Mouse (Mus musculus): ENCODE results near the gene Dync2li1. TPM values are rescaled to one million over a fixed set of nuclear protein-coding genes. Genes with fewer than 3 reads are reported as not detected.

The Dync2li1 gene
- polyA plus RNA-seq, 1 experiment from 2014 or later: 34.6 TPM

DNA sequence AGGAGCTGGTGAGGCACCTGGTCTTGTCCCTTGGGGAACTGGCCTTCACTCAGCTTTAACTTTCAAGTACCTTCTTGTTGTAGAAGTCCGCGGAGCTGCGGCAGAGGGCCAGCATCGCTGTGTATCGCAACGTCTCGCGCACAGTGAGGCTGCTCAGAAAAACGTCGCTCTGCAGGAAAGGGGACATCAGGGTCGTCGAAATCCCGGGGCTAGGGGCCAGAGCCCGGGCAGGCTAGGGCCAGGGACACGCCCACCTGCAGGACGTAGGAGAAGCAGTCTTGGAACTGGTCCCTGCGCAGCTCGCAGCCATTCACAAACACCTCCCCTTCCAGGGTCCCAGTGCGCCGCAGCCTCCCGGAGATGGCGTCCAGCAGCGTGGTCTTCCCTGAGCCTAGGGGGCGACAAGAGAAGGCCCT, 49.7 kb downstream of the Dync2li1 start, which contains the start of gene Abcg8:
Gene Abcg8, plus strand, starts transcription at position 352 of the 416 bp plus-strand sequence.
- Histone ChIP-seq H3K4me3 (peak within 1 kb of the TSS; percentile 57), H3K36me3 (replicated peaks) (no peaks in the 10 kb centered on the region), H3K9me3 (no peaks in the 10 kb centered on the region), H3K27ac (replicated peaks) (peak within 1 kb of the TSS; percentile 72), H3K27me3 (replicated peaks; ENCODE audit: low read depth, poor library complexity, severe bottlenecking) (peaks cover 24% of the 10 kb centered on the region), H3K4me1 (peaks cover 41% of the 10 kb centered on the region)
- 1% methylated on average over 24 of the region's 24 CpGs for WGBS
- peak; percentile 66 for DNase-seq (ENCODE audit: low spot score)

GRCm38 (mm10) chr17:84677595-84677994, 51.3 kb downstream of the Dync2li1 start:
- WGBS: 93% methylated on average over 11 of the region's 11 CpGs
- Histone ChIP-seq H3K27ac (replicated peaks) (no peak overlapping the region), H3K36me3 (replicated peaks) (no peaks in the 10 kb centered on the region), H3K27me3 (replicated peaks; ENCODE audit: low read depth, poor library complexity, severe bottlenecking) (peaks cover 24% of the 10 kb centered on the region), H3K4me1 (peaks cover 36% of the 10 kb centered on the region), H3K9me3 (no peaks in the 10 kb centered on the region), H3K4me3 (no peak overlapping the region)
- no peak for DNase-seq (ENCODE audit: low spot score)

DNA sequence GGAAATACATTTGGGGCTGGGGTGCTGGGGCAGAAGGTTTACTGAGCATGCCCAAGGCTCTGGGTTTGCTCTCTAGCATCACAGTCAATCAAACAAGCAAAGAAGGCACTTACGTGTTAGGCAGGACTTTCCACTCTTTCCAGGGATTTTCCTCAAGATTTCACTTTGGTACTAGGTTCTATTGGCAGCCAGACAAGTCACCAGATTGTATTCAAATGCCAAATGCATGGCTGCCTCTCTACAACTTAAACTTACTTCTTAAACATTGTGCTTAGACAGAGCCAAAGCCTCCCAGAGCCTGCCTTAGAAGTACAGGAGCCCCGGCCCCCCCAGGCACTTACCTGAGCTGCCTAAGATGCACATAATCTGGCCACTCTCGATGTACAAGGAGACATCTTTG, 55.4 kb downstream of the Dync2li1 start:
- no peak overlapping the region for H3K4me3 ChIP-seq
- no peaks in the 10 kb centered on the region for H3K9me3 ChIP-seq
- peaks cover 24% of the 10 kb centered on the region for H3K4me1 ChIP-seq
- no peak for DNase-seq (ENCODE audit: low spot score)
- H3K36me3 ChIP-seq (replicated peaks): no peaks in the 10 kb centered on the region
- 78% methylated on average over 3 of the region's 3 CpGs for WGBS
- no peak overlapping the region for H3K27ac ChIP-seq (replicated peaks)
- H3K27me3 ChIP-seq (replicated peaks; ENCODE audit: low read depth, poor library complexity, severe bottlenecking): 0 out of 2 replicates have a peak, but pooled peaks cover 3% of the 10 kb centered on the region

- Histone ChIP-seq H3K4me3 (no peak within 1 kb of the TSS), H3K4me1 (peaks cover 28% of the 10 kb centered on the region), H3K27me3 (replicated peaks; ENCODE audit: low read depth, poor library complexity, severe bottlenecking) (no peaks in the 10 kb centered on the region), H3K27ac (replicated peaks) (no peak within 1 kb of the TSS), H3K9me3 (no peaks in the 10 kb centered on the region), H3K36me3 (replicated peaks) (no peaks in the 10 kb centered on the region)
- DNase-seq (ENCODE audit: low spot score): no peak
- 76% methylated on average over 18 of the region's 18 CpGs for WGBS
These were observed 56.7 kb downstream of the Dync2li1 start, which contains the start of gene Abcg5 for GRCm38 (mm10) chr17:84682734-84683717. Gene Abcg5, minus strand, starts transcription at chr17:84683011.

DNA sequence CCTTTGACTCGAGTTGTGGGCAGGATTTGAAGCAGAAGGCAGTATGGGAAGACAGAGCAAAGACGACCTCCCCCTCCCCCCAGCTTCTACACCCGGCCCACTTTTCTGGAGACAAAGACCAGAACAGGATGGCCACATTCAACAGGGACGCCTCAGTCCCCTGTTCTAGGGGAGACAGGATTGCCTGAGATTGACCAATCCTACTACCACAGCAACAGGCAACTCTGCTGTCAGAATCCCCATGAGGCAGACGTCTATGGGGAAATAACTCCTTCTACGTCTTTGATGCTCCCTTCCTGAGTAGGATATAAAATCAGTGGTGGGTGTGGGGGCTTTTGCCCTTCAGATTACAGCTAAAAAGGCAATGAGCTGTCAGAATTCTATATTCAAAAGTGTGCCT, 58.0 kb downstream of the Dync2li1 start:
- no peaks in the 10 kb centered on the region for H3K36me3 ChIP-seq (replicated peaks)
- 57% methylated on average over 6 of the region's 6 CpGs for WGBS
- H3K4me3 ChIP-seq: no peak overlapping the region
- no peaks in the 10 kb centered on the region for H3K9me3 ChIP-seq
- no peaks in the 10 kb centered on the region for H3K27me3 ChIP-seq (replicated peaks; ENCODE audit: low read depth, poor library complexity, severe bottlenecking)
- no peak for DNase-seq (ENCODE audit: low spot score)
- peak overlapping the region; percentile 11; the same call in 1 of the 2 replicates for H3K27ac ChIP-seq (replicated peaks)
- H3K4me1 ChIP-seq: peaks cover 34% of the 10 kb centered on the region

GRCm38 (mm10) chr17:84685286-84685685, 59.0 kb downstream of the Dync2li1 start:
- no peaks in the 10 kb centered on the region for H3K9me3 ChIP-seq
- no peak overlapping the region for H3K4me3 ChIP-seq
- WGBS: 82% methylated on average over 4 of the region's 4 CpGs

DNA sequence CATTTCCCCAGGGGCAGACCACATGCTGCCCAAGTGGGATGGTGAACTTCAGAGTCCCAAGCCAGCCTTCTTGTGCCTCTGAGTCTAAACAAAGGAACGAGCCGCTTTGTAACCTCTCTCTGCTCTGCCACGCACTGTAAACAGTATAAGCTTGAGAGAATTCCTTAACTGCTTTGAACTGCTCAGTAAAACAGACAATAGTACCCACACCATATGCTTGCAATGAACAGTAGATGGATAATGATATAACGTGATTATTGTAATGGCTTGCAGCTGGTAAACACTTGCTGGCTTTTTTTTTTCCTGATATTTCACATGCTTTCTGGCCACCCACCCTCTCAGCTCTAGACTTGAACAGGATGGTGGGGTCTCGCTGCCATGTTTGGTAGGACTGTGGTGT, 61.7 kb downstream of the Dync2li1 start:
- Histone ChIP-seq H3K4me1 (peaks cover 48% of the 10 kb centered on the region), H3K27ac (replicated peaks) (peak overlapping the region; percentile 72), H3K27me3 (replicated peaks; ENCODE audit: low read depth, poor library complexity, severe bottlenecking) (no peaks in the 10 kb centered on the region), H3K36me3 (replicated peaks) (no peaks in the 10 kb centered on the region), H3K4me3 (no peak overlapping the region), H3K9me3 (no peaks in the 10 kb centered on the region)
- 57% methylated on average over 5 of the region's 5 CpGs for WGBS
- no peak for DNase-seq (ENCODE audit: low spot score)

More at GRCm38 (mm10) chr17:84685286-84685685, 59.0 kb downstream of the Dync2li1 start:
- no peak for DNase-seq (ENCODE audit: low spot score)
- Histone ChIP-seq H3K27ac (replicated peaks) (0 out of 2 replicates have a peak overlapping the region, but pooled peaks have one; percentile 15), H3K4me1 (peaks cover 42% of the 10 kb centered on the region), H3K36me3 (replicated peaks) (no peaks in the 10 kb centered on the region), H3K27me3 (replicated peaks; ENCODE audit: low read depth, poor library complexity, severe bottlenecking) (no peaks in the 10 kb centered on the region)

GRCm38 (mm10) chr17:84688834-84689233, 62.5 kb downstream of the Dync2li1 start:
- no peaks in the 10 kb centered on the region for H3K9me3 ChIP-seq
- H3K4me3 ChIP-seq: no peak overlapping the region
- 89% methylated on average over 11 of the region's 11 CpGs for WGBS
- H3K4me1 ChIP-seq: peaks cover 43% of the 10 kb centered on the region
- peak overlapping the region; percentile 72; the same call in 1 of the 2 replicates for H3K27ac ChIP-seq (replicated peaks)
- DNase-seq (ENCODE audit: low spot score): no peak
- no peaks in the 10 kb centered on the region for H3K27me3 ChIP-seq (replicated peaks; ENCODE audit: low read depth, poor library complexity, severe bottlenecking)
- H3K36me3 ChIP-seq (replicated peaks): no peaks in the 10 kb centered on the region

DNA sequence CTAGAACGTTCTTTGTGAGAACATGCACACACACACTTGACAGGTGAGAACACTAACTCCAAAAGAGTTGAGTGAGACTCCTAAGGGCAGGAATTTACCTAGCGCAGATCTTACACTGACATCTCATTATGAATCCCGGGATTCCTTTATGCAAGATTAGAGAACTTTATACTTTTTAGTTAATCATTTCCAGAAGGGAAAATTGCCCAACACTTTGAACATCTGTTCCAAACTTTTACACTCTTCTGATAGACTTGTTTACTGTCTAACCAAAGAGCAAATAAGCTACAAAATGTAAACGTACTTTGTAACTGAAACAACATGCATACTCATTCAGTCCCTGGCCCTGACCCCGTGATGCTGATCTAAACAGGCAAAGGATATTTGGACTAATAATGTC, 63.0 kb downstream of the Dync2li1 start:
- WGBS: 76% methylated on average over 5 of the region's 5 CpGs
- Histone ChIP-seq H3K9me3 (no peaks in the 10 kb centered on the region), H3K36me3 (replicated peaks) (no peaks in the 10 kb centered on the region), H3K27me3 (replicated peaks; ENCODE audit: low read depth, poor library complexity, severe bottlenecking) (no peaks in the 10 kb centered on the region), H3K4me1 (peaks cover 38% of the 10 kb centered on the region), H3K27ac (replicated peaks) (no peak overlapping the region), H3K4me3 (no peak overlapping the region)
- no peak for DNase-seq (ENCODE audit: low spot score)

DNA sequence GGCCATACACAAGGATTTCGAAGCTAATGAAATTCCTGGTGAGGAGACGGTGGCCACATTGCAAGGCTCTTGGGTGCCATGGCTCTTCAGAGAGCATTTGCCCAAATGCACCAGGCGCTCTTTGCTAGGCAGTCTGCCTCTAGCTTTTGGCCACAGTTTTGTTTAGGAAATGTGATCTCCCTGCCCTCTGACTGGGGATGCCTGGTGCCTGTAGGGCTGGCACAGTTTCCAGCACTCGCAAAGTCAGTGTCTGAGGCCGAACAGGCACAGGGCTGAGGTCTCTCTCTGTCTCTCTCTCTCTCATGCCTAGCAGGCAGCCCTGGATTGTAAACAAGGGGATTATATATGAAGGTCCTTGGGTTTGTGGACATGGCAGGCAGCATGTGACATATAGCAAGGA, 63.8 kb downstream of the Dync2li1 start:
- 0 out of 2 replicates have a peak, but pooled peaks cover 1% of the 10 kb centered on the region for H3K27me3 ChIP-seq (replicated peaks; ENCODE audit: low read depth, poor library complexity, severe bottlenecking)
- H3K27ac ChIP-seq (replicated peaks): peak overlapping the region; percentile 49; the same call in 1 of the 2 replicates
- 70% methylated on average over 5 of the region's 5 CpGs for WGBS
- DNase-seq (ENCODE audit: low spot score): no peak
- peaks cover 30% of the 10 kb centered on the region for H3K4me1 ChIP-seq
- no peaks in the 10 kb centered on the region for H3K36me3 ChIP-seq (replicated peaks)
- H3K4me3 ChIP-seq: no peak overlapping the region
- no peaks in the 10 kb centered on the region for H3K9me3 ChIP-seq

DNA sequence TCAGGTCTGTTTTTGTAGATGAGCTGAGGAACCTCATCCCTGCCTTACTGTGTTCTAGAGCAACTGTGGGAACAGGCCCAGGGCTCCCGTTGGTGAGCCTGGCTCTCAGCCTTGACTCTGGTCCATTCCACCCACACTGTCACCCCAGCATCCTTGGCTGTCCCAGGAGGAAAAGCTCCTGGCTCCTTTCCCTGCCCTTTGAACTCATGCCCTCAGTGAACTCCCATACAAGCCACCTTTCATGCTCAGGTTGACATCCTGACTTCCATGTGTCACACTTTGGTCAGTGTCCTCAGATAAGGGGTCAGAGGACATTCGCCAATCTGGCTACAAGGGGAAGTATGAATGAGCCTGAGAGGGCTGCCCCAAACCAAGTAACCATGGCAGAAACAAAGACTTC, 67.4 kb downstream of the Dync2li1 start:
- H3K36me3 ChIP-seq (replicated peaks): no peaks in the 10 kb centered on the region
- H3K9me3 ChIP-seq: no peaks in the 10 kb centered on the region
- no peak overlapping the region for H3K27ac ChIP-seq (replicated peaks)
- H3K4me3 ChIP-seq: no peak overlapping the region
- H3K27me3 ChIP-seq (replicated peaks; ENCODE audit: low read depth, poor library complexity, severe bottlenecking): peaks cover 8% of the 10 kb centered on the region; the same call in 1 of the 2 replicates
- no peak for DNase-seq (ENCODE audit: low spot score)
- WGBS: 77% methylated on average over 2 of the region's 2 CpGs
- peaks cover 27% of the 10 kb centered on the region for H3K4me1 ChIP-seq

DNA sequence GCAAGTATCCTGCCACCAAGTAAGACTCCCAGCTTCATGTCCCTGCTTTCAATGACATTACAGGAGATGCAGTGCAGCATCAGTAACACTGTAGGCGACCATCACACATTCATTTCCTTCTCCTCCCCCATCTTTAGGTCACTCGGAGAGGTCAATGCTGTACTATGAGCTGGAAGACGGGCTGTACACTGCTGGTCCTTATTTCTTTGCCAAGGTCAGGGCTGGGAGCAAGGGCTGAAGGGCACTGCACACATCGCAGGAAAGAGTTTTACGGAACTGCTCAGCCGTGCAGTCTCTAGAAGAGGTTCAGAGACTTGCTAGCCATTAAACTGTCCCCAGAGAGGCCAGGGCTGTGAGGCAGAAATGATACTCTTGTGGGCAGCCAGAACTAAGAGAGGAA, 70.2 kb downstream of the Dync2li1 start:
- WGBS: 61% methylated on average over 6 of the region's 6 CpGs

More for the DNA sequence above, 70.2 kb downstream of the Dync2li1 start:
- DNase-seq (ENCODE audit: low spot score): no peak
- Histone ChIP-seq H3K4me3 (no peak overlapping the region), H3K4me1 (peaks cover 25% of the 10 kb centered on the region), H3K36me3 (replicated peaks) (no peaks in the 10 kb centered on the region), H3K27me3 (replicated peaks; ENCODE audit: low read depth, poor library complexity, severe bottlenecking) (peaks cover 8% of the 10 kb centered on the region; the same call in 1 of the 2 replicates), H3K27ac (replicated peaks) (no peak overlapping the region), H3K9me3 (no peaks in the 10 kb centered on the region)

Measured in embryonic facial prominence, embryonic 10.5 days (tissue).